Mouse (Mus musculus) spleen, adult 18-20 months (tissue): ENCODE results near the gene Tchp.

Source experiments
- DNase-seq, 2 experiments: peaks; one replicate each; pipeline ENCODE4 v3.0.0; 2022; ENCODE audit warnings: mixed read lengths in 2 of 2

The Tchp gene

GRCm38 (mm10) chr5:114698044-114698746 lies 9.4 kb upstream of the Tchp start:
- DNase-seq = no peak

GRCm38 (mm10) chr5:114699015-114699414 lies 8.5 kb upstream of the Tchp start:
- no peak for DNase-seq

- DNase-seq = no peak
Measured at GRCm38 (mm10) chr5:114702403-114703392, 4.9 kb upstream of the Tchp start.

GRCm38 (mm10) chr5:114708491-114708890 lies 931 bp downstream of the Tchp start:
- no peak for DNase-seq

- no peak for DNase-seq
Measured at GRCm38 (mm10) chr5:114709357-114709756, 1.8 kb downstream of the Tchp start.

GRCm38 (mm10) chr5:114714551-114714950 lies 7.0 kb downstream of the Tchp start:
- DNase-seq = no peak

- DNase-seq = no peak
Measured at GRCm38 (mm10) chr5:114717292-114717691, 9.7 kb downstream of the Tchp start.

GRCm38 (mm10) chr5:114717937-114718336 lies 10.4 kb downstream of the Tchp start:
- no peak for DNase-seq

GRCm38 (mm10) chr5:114718483-114718882 lies 10.9 kb downstream of the Tchp start:
- no peak for DNase-seq

GRCm38 (mm10) chr5:114719003-114719927 lies 11.7 kb downstream of the Tchp start:
- DNase-seq = no peak

- no peak for DNase-seq
Measured at GRCm38 (mm10) chr5:114719928-114720270, 12.3 kb downstream of the Tchp start.

GRCm38 (mm10) chr5:114720784-114721183 lies 13.2 kb downstream of the Tchp start:
- DNase-seq = no peak

- DNase-seq = no peak
Measured at GRCm38 (mm10) chr5:114721969-114722368, 14.4 kb downstream of the Tchp start.

- DNase-seq = no peak
Measured at GRCm38 (mm10) chr5:114722846-114723245, 15.3 kb downstream of the Tchp start.

- DNase-seq = no peak
Measured at GRCm38 (mm10) chr5:114728160-114728559, 20.6 kb downstream of the Tchp start.

GRCm38 (mm10) chr5:114730129-114730528 lies 22.6 kb downstream of the Tchp start:
- DNase-seq = no peak

- DNase-seq = no peak
Measured at GRCm38 (mm10) chr5:114731498-114731897, 23.9 kb downstream of the Tchp start.

GRCm38 (mm10) chr5:114731969-114732368 lies 24.4 kb downstream of the Tchp start:
- no peak for DNase-seq

GRCm38 (mm10) chr5:114733606-114734005 lies 26.0 kb downstream of the Tchp start:
- DNase-seq = no peak

GRCm38 (mm10) chr5:114737090-114737887 lies 29.7 kb downstream of the Tchp start:
- no peak for DNase-seq

- no peak for DNase-seq
Measured at GRCm38 (mm10) chr5:114738707-114739241, 31.2 kb downstream of the Tchp start.

- DNase-seq = no peak
Measured at GRCm38 (mm10) chr5:114740595-114740994, 33.0 kb downstream of the Tchp start.
